Mouse (Mus musculus): ENCODE measurements around the gene AC134908.4. TPM values are rescaled to one million over a fixed set of nuclear protein-coding genes. Genes with fewer than 3 reads are reported as not detected.

Gene AC134908.4
- total RNA-seq, 2 experiments from 2014 or later, result 1.4 TPM; not detected in 1

Small RNA genes lying within 50 kb of the gene (microRNA-seq; reads per million reads assigned to microRNA genes)
- gene Gm25083 (ENCODE audit: borderline number of aligned reads in 2 of 2) (0 reads per million in 2 experiments), gene Mir3082 (ENCODE audit: borderline number of aligned reads in 2 of 2) (1.9 to 2.4 reads per million in 2 experiments), gene Mir6966 (ENCODE audit: borderline number of aligned reads in 2 of 2) (0 to 1.4 reads per million in 2 experiments)

Other genes starting within 250 kb of the AC134908.4 start
- 1 to 10 TPM in 1 of 2 experiments, under 1 TPM in 1; 0.73 to 1.6 TPM for gene Sox8, start 225.0 kb downstream of the AC134908.4 start, total RNA-seq (2021)
- 10 to 100 TPM; 36.9 to 38.7 TPM for gene Lmf1, start 216.6 kb downstream of the AC134908.4 start, total RNA-seq (2021)
- 1 to 10 TPM in 1 of 2 experiments, not detected in 1; 1.1 TPM for gene Gng13, start 78.5 kb downstream of the AC134908.4 start, total RNA-seq (2021)
- gene Chtf18, start 68.2 kb downstream of the AC134908.4 start, total RNA-seq (2021), result 1 to 10 TPM; 2.6 to 2.7 TPM
- gene Rpusd1, start 68.0 kb downstream of the AC134908.4 start, total RNA-seq (2021), result 10 to 100 TPM; 10.2 to 12.8 TPM
- gene Mslnl, start 59.6 kb downstream of the AC134908.4 start, total RNA-seq (2021), result not detected
- 10 to 100 TPM in 1 of 2 experiments, 1 to 10 TPM in 1; 6.5 to 11.5 TPM for gene Msln, start 41.3 kb downstream of the AC134908.4 start, total RNA-seq (2021)
- gene Narfl, start 21.9 kb downstream of the AC134908.4 start, total RNA-seq (2021), result 10 to 100 TPM; 35.8 to 37.1 TPM
- 10 to 100 TPM; 17.4 to 23.7 TPM for gene Haghl, start 10.0 kb downstream of the AC134908.4 start, total RNA-seq (2021)
- gene Ccdc78, start 9.1 kb downstream of the AC134908.4 start, total RNA-seq (2021), result not detected
- 10 to 100 TPM; 78.0 to 89.1 TPM for gene Fam173a, start 2.8 kb downstream of the AC134908.4 start, total RNA-seq (2021)
- gene Metrn, start 1.5 kb upstream of the AC134908.4 start, total RNA-seq (2021), result 10 to 100 TPM; 23.7 to 25.7 TPM
- gene Fbxl16, start 13.4 kb upstream of the AC134908.4 start, total RNA-seq (2021), result 10 to 100 TPM; 20.3 to 61.4 TPM
- gene Wdr24, start 28.0 kb upstream of the AC134908.4 start, total RNA-seq (2021), result 10 to 100 TPM; 15.7 to 20.2 TPM
- 100 to 1,000 TPM in 1 of 2 experiments, 10 to 100 TPM in 1; 89.7 to 107 TPM for gene Jmjd8, start 33.2 kb upstream of the AC134908.4 start, total RNA-seq (2021)
- gene Stub1, start 37.7 kb upstream of the AC134908.4 start, total RNA-seq (2021), result 100 to 1,000 TPM; 142 to 175 TPM
- gene Rhbdl1, start 41.6 kb upstream of the AC134908.4 start, total RNA-seq (2021), result 10 to 100 TPM; 13.6 to 18.4 TPM
- gene Gm20683, start 46.1 kb upstream of the AC134908.4 start, total RNA-seq (2021), result 10 to 100 TPM in 1 of 2 experiments, 1 to 10 TPM in 1; 9.3 to 13.1 TPM
- gene Rhot2, start 49.2 kb upstream of the AC134908.4 start, total RNA-seq (2021), result 100 to 1,000 TPM; 110 TPM
- gene Wdr90, start 65.8 kb upstream of the AC134908.4 start, total RNA-seq (2021), result 10 to 100 TPM; 16.7 to 18.0 TPM
- gene Mcrip2, start 73.1 kb upstream of the AC134908.4 start, total RNA-seq (2021), result 100 to 1,000 TPM; 302 to 373 TPM
- 100 to 1,000 TPM in 1 of 2 experiments, 10 to 100 TPM in 1; 97.4 to 106 TPM for gene Mettl26, start 79.4 kb upstream of the AC134908.4 start, total RNA-seq (2021)
- 1 to 10 TPM in 1 of 2 experiments, under 1 TPM in 1; 0.93 to 2.0 TPM for gene Wfikkn1, start 85.2 kb upstream of the AC134908.4 start, total RNA-seq (2021)
- gene Rab40c, start 124.1 kb upstream of the AC134908.4 start, total RNA-seq (2021), result 10 to 100 TPM; 20.6 to 32.6 TPM
- gene Pigq, start 149.3 kb upstream of the AC134908.4 start, total RNA-seq (2021), result 100 to 1,000 TPM; 110 to 111 TPM
- gene Nhlrc4, start 149.3 kb upstream of the AC134908.4 start, total RNA-seq (2021), result not detected
- not detected for gene A930017K11Rik, start 156.9 kb upstream of the AC134908.4 start, total RNA-seq (2021)
- 10 to 100 TPM; 22.6 to 24.4 TPM for gene Capn15, start 190.1 kb upstream of the AC134908.4 start, total RNA-seq (2021)

Measured in adrenal gland, adult 18-20 months (tissue).